Mouse (Mus musculus): Measurements from ENCODE around the gene Pde4c.

The Pde4c gene

GRCm38 (mm10) chr8:70697366-70698250, 25.9 kb upstream of the Pde4c start:
- no peak for DNase-seq (ENCODE audit: low spot score in 2 of 2)

GRCm38 (mm10) chr8:70698310-70699109, 25.0 kb upstream of the Pde4c start, which contains the start of gene Jund:
TSS of gene Jund (plus strand) at chr8:70698949.
- peak; percentile 99 for DNase-seq (ENCODE audit: low spot score in 2 of 2)

GRCm38 (mm10) chr8:70699116-70699833, 24.2 kb upstream of the Pde4c start:
- DNase-seq (ENCODE audit: low spot score in 2 of 2), result peak; percentile 59 to 64

GRCm38 (mm10) chr8:70699834-70700554, 23.5 kb upstream of the Pde4c start:
- peak; percentile 76 to 78 for DNase-seq (ENCODE audit: low spot score in 2 of 2)

GRCm38 (mm10) chr8:70700555-70700922, 23.0 kb upstream of the Pde4c start:
- peak; percentile 84 to 92 for DNase-seq (ENCODE audit: low spot score in 2 of 2)

GRCm38 (mm10) chr8:70701048-70701981, 22.2 kb upstream of the Pde4c start:
- DNase-seq (ENCODE audit: low spot score in 2 of 2), result peak in 1 of 2 experiments; percentile 10

- no peak for DNase-seq (ENCODE audit: low spot score in 2 of 2)
Observed at GRCm38 (mm10) chr8:70701982-70702841, 21.3 kb upstream of the Pde4c start.

GRCm38 (mm10) chr8:70702842-70703182, 20.7 kb upstream of the Pde4c start:
- DNase-seq (ENCODE audit: low spot score in 2 of 2), result peak; percentile 75 to 83

- DNase-seq (ENCODE audit: low spot score in 2 of 2), result no peak
Observed at GRCm38 (mm10) chr8:70703287-70703686, 20.2 kb upstream of the Pde4c start, which contains the start of gene Iqcn. TSS of gene Iqcn (plus strand) at chr8:70703457.

GRCm38 (mm10) chr8:70708281-70708680, 15.2 kb upstream of the Pde4c start:
- DNase-seq (ENCODE audit: low spot score in 2 of 2), result no peak

- DNase-seq (ENCODE audit: low spot score in 2 of 2), result no peak
Observed at GRCm38 (mm10) chr8:70709794-70710193, 13.7 kb upstream of the Pde4c start.

- DNase-seq (ENCODE audit: low spot score in 2 of 2), result no peak
Observed at GRCm38 (mm10) chr8:70710296-70710695, 13.2 kb upstream of the Pde4c start.

GRCm38 (mm10) chr8:70711041-70711440, 12.5 kb upstream of the Pde4c start:
- no peak for DNase-seq (ENCODE audit: low spot score in 2 of 2)

GRCm38 (mm10) chr8:70713991-70714390, 9.5 kb upstream of the Pde4c start:
- no peak for DNase-seq (ENCODE audit: low spot score in 2 of 2)

- DNase-seq (ENCODE audit: low spot score in 2 of 2), result no peak
Observed at GRCm38 (mm10) chr8:70715086-70715485, 8.4 kb upstream of the Pde4c start.

GRCm38 (mm10) chr8:70716521-70717400, 6.8 kb upstream of the Pde4c start:
- DNase-seq (ENCODE audit: low spot score in 2 of 2), result no peak

GRCm38 (mm10) chr8:70718297-70718696, 5.2 kb upstream of the Pde4c start, which contains the start of gene Gm3336:
TSS of gene Gm3336 (plus strand) at chr8:70718543.
- DNase-seq (ENCODE audit: low spot score in 2 of 2), result peak in 1 of 2 experiments; percentile 51

GRCm38 (mm10) chr8:70719796-70720270, 3.7 kb upstream of the Pde4c start:
- DNase-seq (ENCODE audit: low spot score in 2 of 2), result no peak
